Mouse (Mus musculus): Measurements from ENCODE around the gene Ell3. TPM values are rescaled to one million over a fixed set of nuclear protein-coding genes. Genes with fewer than 3 reads are reported as not detected.

Ell3 gene
- polyA plus RNA-seq, 1 experiment from 2014 or later, result 2.6 TPM

DNA sequence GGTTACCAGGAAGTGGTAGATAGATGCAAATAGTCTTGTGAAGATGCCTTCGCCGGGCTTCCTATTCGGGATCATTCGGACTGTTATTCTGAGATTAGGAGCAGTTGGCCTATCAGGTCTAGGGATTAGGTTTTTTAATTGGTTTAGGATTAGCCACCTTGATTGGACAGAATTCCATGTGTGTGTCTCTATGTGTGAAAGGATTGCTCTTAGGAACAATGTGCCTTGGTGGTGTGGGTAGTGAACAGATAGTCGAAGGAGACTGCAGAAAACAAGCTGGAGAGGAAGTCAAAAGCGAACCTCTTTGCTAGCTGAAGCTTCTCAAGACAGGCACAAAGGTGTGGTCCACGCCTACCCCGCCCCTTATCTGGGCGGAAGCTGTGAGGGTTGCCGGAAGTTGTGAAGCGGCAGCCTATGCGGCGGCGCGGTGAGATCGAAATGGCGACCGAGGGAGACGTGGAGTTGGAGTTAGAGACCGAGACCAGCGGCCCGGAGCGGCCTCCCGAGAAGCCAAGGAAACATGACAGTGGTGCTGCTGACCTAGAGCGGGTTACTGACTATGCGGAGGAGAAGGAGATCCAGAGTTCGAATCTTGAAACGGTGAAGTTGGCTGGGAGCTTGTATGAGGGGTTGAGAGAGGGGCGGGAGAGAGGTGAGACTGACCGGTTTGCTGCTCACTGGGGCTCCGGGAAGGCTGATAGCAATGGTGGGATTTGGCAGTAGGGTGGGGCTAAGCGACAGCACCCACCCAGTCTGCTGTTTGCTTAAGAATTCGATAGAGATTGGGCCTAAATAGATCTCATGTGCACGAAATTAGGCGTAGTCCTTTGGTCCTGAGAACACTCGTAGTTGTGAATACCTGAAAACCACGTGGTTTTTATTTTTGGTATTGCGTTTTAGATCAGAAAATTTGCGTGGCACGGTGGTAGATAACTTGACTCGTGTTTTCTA is 12.9 kb upstream of the Ell3 start, which contains the start of gene Serinc4:
Gene Serinc4, minus strand, starts transcription at position 90 of the 951 bp plus-strand sequence.
- no peaks in the 10 kb centered on the region for H3K27me3 ChIP-seq
- H3K4me3 ChIP-seq, result peak within 1 kb of the TSS; percentile 78
- peak within 1 kb of the TSS; percentile 75 for H3K4me2 ChIP-seq
- peak within 1 kb of the TSS; percentile 80 for H3K27ac ChIP-seq (replicated peaks)
- no peaks in the 10 kb centered on the region for H3K9me3 ChIP-seq
- H3K4me1 ChIP-seq (replicated peaks), result peaks cover 21% of the 10 kb centered on the region
- H3K9ac ChIP-seq, result peak within 1 kb of the TSS; percentile 90
- 5% methylated on average over 41 of the region's 41 CpGs for WGBS
- peaks cover 47% of the 10 kb centered on the region for H3K36me3 ChIP-seq
- ATAC-seq (ENCODE audit: low read depth), result peak; percentile 93

DNA sequence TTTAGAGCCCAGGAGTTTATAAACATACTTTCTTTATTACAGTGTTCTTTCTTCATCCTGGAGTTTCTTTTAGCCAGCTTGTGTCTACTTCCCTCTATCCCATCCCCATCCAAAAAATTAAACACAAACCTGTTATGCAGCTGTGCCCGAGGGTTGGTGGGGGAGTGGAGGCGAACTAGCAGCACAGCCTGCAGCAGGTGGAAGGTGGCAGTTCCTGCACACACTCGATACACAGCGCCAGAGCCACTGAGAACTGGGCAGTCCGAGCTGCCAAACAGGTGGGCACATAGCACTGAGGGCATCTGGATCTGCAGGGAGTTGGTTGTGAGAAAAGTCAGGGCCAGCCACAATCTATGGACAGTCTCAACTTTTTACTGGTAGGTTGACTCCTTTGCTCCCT is 11.5 kb upstream of the Ell3 start:
- no peak overlapping the region for H3K4me3 ChIP-seq
- no peak overlapping the region for H3K27ac ChIP-seq (replicated peaks)
- no peaks in the 10 kb centered on the region for H3K27me3 ChIP-seq
- no peak for ATAC-seq (ENCODE audit: low read depth)
- H3K9me3 ChIP-seq, result no peaks in the 10 kb centered on the region
- no peak overlapping the region for H3K9ac ChIP-seq
- peaks cover 47% of the 10 kb centered on the region for H3K36me3 ChIP-seq
- H3K4me1 ChIP-seq (replicated peaks), result peaks cover 31% of the 10 kb centered on the region
- WGBS, result 86% methylated on average over 5 of the region's 5 CpGs
- H3K4me2 ChIP-seq, result no peak overlapping the region

DNA sequence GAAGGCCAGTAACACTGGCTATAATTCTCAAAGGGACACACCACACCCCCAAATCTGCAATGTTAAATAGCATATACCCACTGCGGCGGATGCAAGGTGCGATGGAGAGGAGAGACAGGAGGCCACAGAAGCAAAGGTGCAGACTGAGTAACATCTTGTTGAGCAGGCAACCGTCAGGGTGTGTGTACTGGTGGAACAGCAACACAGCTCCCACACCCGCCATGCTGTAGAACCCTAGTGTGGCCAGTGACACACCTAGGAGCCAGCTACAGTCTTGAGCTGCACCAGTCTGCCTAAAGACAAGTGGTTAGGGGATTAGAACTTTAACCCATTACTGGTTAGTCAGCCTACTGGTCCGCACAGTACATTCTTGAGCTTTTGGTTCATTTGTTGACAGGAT is 9.8 kb upstream of the Ell3 start:
- no peak for ATAC-seq (ENCODE audit: low read depth)
- Histone ChIP-seq H3K27ac (replicated peaks) (no peak overlapping the region), H3K36me3 (peaks cover 31% of the 10 kb centered on the region), H3K4me3 (no peak overlapping the region), H3K9me3 (no peaks in the 10 kb centered on the region), H3K9ac (no peak overlapping the region), H3K4me1 (replicated peaks) (peaks cover 37% of the 10 kb centered on the region), H3K27me3 (no peaks in the 10 kb centered on the region), H3K4me2 (no peak overlapping the region)
- 92% methylated on average over 6 of the region's 6 CpGs for WGBS

DNA sequence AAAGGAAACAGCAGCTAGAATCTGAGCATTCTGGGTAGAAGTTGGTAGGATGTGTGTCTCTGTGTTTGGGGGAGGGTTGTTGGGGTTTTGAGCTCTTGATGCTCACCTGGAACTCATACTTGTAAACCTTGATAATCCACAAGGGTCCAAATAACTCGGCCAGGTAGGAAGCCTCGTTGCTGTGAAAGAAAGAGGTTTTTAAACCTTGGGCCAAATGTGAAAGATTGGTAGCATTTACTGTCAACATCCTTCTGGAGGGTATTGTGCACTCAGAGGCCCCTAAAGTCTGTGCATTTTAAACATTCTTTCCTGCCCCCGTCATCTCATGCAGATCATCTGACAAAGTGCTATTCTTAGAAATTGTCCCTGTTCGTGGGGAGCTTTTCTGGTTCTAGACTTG is 8.9 kb upstream of the Ell3 start, which contains the start of gene Hypk:
Gene Hypk, plus strand, starts transcription at position 301 of the 400 bp plus-strand sequence.
- Histone ChIP-seq H3K9me3 (no peaks in the 10 kb centered on the region), H3K4me2 (no peak within 1 kb of the TSS), H3K9ac (no peak within 1 kb of the TSS), H3K4me1 (replicated peaks) (peaks cover 38% of the 10 kb centered on the region), H3K4me3 (no peak within 1 kb of the TSS), H3K36me3 (peaks cover 24% of the 10 kb centered on the region), H3K27ac (replicated peaks) (no peak within 1 kb of the TSS), H3K27me3 (no peaks in the 10 kb centered on the region)
- ATAC-seq (ENCODE audit: low read depth), result no peak
- WGBS, result 91% methylated on average over 4 of the region's 4 CpGs

DNA sequence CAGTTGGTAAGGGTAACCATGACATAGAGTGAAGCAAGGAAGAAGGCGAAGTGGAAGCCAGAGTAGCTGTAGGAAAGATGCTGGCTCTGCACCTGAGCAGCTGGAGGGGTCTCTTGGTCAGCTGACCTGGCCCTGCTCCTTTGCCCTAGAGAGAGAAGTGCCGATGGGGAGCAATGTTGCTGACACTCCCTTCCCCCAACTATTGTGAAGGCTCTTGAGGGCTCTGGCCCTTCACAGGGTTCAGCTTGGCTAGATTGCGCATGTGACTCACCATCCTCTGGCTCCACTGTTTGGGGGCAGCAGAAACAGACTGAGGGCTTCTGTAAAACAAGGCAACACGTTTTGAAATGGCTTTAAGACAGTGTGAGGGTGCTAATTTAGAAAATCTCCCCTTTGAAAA is 8.3 kb upstream of the Ell3 start:
- 79% methylated on average over 4 of the region's 4 CpGs for WGBS

DNA sequence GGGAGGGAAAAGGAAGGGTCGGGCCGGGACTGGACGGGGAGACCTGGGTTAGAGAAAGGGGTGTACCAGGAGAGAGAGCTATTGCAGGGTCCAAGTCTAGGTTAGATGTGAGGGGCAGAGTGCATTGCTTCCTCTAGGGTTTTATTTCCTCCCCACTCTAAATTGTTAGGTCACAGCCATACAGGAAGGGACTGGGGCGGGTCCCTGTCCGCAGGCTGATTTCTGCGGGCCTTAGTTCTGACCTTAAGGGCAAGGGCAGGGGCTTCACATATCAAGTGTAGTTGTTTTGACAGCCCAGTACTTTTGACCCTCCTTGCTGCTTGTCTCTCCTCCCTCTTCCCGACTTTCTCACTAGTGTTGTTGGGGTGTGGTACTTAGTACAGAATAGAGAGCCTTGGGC is 6.0 kb upstream of the Ell3 start:
- Histone ChIP-seq H3K9ac (peak overlapping the region; percentile 94), H3K4me2 (peak overlapping the region; percentile 76), H3K4me3 (peak overlapping the region; percentile 97), H3K36me3 (peaks cover 24% of the 10 kb centered on the region), H3K4me1 (replicated peaks) (peaks cover 29% of the 10 kb centered on the region), H3K27ac (replicated peaks) (peak overlapping the region; percentile 98), H3K27me3 (no peaks in the 10 kb centered on the region), H3K9me3 (no peaks in the 10 kb centered on the region)
- peak; percentile 3; the same call in 1 of the 2 replicates for ATAC-seq (ENCODE audit: low read depth)
- WGBS, result under 1% methylated on average over 7 of the region's 7 CpGs

More for the DNA sequence above, 8.3 kb upstream of the Ell3 start:
- Histone ChIP-seq H3K4me3 (no peak overlapping the region), H3K27me3 (no peaks in the 10 kb centered on the region), H3K27ac (replicated peaks) (no peak overlapping the region), H3K36me3 (peaks cover 24% of the 10 kb centered on the region), H3K4me1 (replicated peaks) (peaks cover 35% of the 10 kb centered on the region), H3K9me3 (no peaks in the 10 kb centered on the region), H3K9ac (no peak overlapping the region), H3K4me2 (no peak overlapping the region)
- ATAC-seq (ENCODE audit: low read depth), result no peak

DNA sequence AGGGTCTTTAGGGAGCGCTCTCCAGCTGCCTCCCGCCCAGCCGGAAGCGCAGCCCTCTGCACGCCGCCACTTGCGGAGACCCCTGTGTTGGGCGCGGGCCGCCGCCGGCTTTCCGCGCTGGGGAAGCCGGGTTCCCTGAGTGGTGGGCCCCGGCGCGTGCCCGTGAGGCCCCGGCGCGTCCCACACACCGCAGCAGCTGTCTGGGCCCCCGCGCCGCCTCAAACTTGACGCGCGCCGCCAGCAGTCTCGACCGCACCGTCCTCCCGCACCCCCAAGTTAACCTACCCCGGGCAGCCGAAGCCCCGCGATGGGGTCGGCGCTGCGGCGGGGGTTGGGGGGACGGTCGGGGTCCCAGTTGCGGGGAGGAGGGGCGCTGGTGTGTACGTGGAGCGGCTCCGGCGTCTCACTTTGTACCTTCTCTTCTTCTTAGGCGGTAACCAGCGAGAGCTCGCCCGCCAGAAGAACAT is 5.5 kb upstream of the Ell3 start:
- Histone ChIP-seq H3K27me3 (no peaks in the 10 kb centered on the region), H3K4me2 (peak overlapping the region; percentile 76), H3K4me3 (peak overlapping the region; percentile 97), H3K9me3 (no peaks in the 10 kb centered on the region), H3K4me1 (replicated peaks) (peaks cover 29% of the 10 kb centered on the region), H3K27ac (replicated peaks) (peak overlapping the region; percentile 98), H3K9ac (peak overlapping the region; percentile 94), H3K36me3 (peaks cover 24% of the 10 kb centered on the region)
- WGBS, result under 1% methylated on average over 54 of the region's 54 CpGs
- ATAC-seq (ENCODE audit: low read depth), result peak; percentile 68

DNA sequence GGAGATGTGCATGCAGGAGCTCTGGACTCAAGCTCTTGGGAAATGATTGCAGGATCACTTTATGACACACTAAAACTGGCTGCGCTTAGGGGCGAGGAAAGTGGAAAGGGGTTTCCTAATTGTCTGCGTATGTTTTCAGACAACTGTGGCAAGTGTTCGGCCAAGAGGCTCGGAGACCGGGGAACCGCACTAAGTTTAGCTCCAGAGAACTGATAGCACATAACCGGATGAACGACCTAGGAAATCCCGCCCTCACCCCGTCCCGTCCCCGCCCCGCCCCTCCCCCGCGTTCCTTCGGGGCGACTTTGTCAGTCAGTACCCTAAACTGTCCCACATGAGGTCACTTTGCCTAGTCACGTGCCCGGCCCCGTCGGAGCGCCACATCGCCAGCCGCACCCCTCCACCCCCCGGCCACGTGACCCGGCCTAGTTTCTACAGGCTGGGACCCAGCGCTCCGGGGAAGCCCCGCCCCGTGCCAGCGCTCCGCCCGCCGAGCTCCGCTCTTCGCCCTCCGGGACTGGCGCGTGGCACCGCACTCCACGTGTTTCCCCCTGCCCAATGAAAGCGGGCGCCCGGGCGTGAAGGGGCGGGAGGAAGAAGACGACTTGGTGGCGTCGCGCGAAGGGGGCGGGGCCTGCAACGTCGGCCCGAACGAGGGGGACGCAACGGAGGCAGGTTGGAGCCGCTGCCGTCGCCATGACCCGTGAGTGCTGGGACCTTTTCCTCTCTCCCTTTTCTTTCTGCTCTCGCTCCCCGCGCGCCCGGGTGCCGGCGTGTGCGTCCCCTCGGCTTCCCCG is 4.9 kb upstream of the Ell3 start, which contains the start of gene Serf2:
Gene Serf2, plus strand, starts transcription at position 457 of the 797 bp plus-strand sequence.
- peak within 1 kb of the TSS; percentile 94 for H3K9ac ChIP-seq
- peaks cover 4% of the 10 kb centered on the region; the same call in 1 of the 2 replicates for H3K27me3 ChIP-seq
- H3K27ac ChIP-seq (replicated peaks), result peak within 1 kb of the TSS; percentile 98
- peak; percentile 98 for ATAC-seq (ENCODE audit: low read depth)
- under 1% methylated on average over 73 of the region's 74 CpGs for WGBS
- H3K4me2 ChIP-seq, result peak within 1 kb of the TSS; percentile 76
- no peaks in the 10 kb centered on the region for H3K9me3 ChIP-seq
- peak within 1 kb of the TSS; percentile 97 for H3K4me3 ChIP-seq
- H3K36me3 ChIP-seq, result peaks cover 23% of the 10 kb centered on the region
- H3K4me1 ChIP-seq (replicated peaks), result peaks cover 29% of the 10 kb centered on the region

DNA sequence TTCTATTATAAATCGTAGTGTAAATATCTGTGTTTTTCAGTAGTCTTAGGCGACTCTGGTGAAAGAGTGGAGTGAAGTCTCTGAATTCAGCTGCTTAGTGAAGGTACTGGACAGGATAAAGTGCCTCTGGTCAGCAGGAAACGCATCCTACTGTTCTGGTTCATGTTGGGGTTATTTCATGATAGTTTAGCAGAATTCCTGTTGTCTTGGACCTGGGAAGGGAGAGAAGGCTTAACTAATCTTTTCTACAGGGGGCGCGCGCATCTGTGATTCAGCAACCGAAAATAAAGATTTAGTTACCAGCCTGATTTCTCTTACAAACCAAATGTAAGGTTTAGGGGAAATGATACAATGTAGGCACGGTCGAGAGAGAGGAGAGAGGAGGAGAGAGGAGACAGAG is 4.1 kb upstream of the Ell3 start:
- Histone ChIP-seq H3K4me3 (peak overlapping the region; percentile 97), H3K27ac (replicated peaks) (peak overlapping the region; percentile 98), H3K4me2 (peak overlapping the region; percentile 76), H3K9ac (peak overlapping the region; percentile 67), H3K27me3 (peaks cover 6% of the 10 kb centered on the region), H3K36me3 (peaks cover 15% of the 10 kb centered on the region), H3K9me3 (no peaks in the 10 kb centered on the region), H3K4me1 (replicated peaks) (peaks cover 30% of the 10 kb centered on the region)
- no peak for ATAC-seq (ENCODE audit: low read depth)
- 19% methylated on average over 9 of the region's 9 CpGs for WGBS

DNA sequence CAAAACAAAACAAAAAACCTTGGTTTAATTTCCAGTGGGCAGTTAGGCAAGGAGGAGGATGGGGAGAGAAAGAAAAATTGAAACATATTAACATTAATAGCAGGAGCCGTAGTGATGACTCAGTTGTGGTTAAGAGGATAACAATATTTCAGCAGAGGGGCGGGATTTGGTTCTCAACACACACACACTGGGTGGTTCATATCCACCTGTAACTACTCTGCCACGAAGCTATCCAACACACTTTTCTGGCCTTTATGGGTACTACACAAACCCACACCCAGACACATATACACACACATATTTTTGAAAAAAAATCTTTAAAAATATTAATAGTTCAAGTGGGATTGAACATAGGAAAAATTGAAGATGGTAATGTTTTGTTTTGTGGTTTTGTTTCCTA is 2.9 kb upstream of the Ell3 start:
- H3K9me3 ChIP-seq, result no peaks in the 10 kb centered on the region
- H3K4me1 ChIP-seq (replicated peaks), result peaks cover 38% of the 10 kb centered on the region
- H3K27me3 ChIP-seq, result peaks cover 18% of the 10 kb centered on the region
- ATAC-seq (ENCODE audit: low read depth), result no peak
- WGBS, result 88% methylated on average over 3 of the region's 3 CpGs
- no peak overlapping the region for H3K27ac ChIP-seq (replicated peaks)
- no peak overlapping the region for H3K4me2 ChIP-seq
- H3K4me3 ChIP-seq, result no peak overlapping the region
- H3K36me3 ChIP-seq, result peaks cover 6% of the 10 kb centered on the region
- H3K9ac ChIP-seq, result no peak overlapping the region

DNA sequence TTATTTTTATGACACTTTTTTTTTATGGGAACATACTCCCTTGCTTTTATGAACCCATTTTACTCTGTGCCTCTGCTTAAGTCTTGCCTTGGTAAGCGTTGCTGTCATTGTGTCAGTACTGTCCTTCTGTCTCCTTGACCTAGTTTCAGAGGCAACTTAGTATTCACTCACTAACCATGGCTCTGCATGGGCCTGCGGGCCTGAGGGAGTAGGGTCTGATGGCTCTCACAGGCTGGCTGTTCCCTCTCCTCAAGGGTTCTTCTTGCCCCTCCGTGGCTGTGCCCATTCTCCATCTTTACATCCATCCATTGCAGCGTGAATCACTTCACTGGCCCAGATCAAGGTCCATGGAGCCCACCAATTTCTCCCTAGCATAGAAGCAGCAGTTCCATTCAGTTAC is 2.4 kb upstream of the Ell3 start:
- Histone ChIP-seq H3K4me3 (no peak overlapping the region), H3K4me2 (no peak overlapping the region), H3K9me3 (no peaks in the 10 kb centered on the region), H3K36me3 (peaks cover 4% of the 10 kb centered on the region), H3K9ac (no peak overlapping the region), H3K4me1 (replicated peaks) (peaks cover 41% of the 10 kb centered on the region), H3K27me3 (peaks cover 23% of the 10 kb centered on the region), H3K27ac (replicated peaks) (no peak overlapping the region)
- ATAC-seq (ENCODE audit: low read depth), result no peak
- WGBS, result 86% methylated on average over 4 of the region's 4 CpGs

DNA sequence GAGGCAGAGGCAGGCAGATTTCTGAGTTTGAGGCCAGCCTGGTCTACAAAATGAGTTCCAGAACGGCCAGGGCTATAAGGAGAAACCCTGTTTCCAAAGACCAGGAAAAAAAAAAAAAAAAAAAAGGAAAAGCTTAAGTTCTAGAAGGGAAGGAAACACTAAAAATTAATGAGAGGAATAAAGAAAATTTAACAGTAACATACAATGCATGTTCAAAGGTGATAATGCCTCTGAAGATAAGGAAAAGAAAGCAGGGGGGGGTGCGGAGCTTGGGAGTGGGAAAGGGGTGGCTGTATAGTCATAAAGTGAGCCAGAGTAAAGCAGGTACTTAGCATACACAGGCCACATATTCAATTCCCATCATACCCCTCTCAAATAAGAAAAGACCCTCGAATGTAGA is 1.0 kb upstream of the Ell3 start:
- Histone ChIP-seq H3K9ac (no peak overlapping the region), H3K4me2 (no peak overlapping the region), H3K9me3 (no peaks in the 10 kb centered on the region), H3K27ac (replicated peaks) (no peak overlapping the region), H3K27me3 (peaks cover 35% of the 10 kb centered on the region), H3K36me3 (0 out of 2 replicates have a peak, but pooled peaks cover 2% of the 10 kb centered on the region), H3K4me3 (no peak overlapping the region), H3K4me1 (replicated peaks) (peaks cover 28% of the 10 kb centered on the region)
- 88% methylated on average over 3 of the region's 3 CpGs for WGBS
- ATAC-seq (ENCODE audit: low read depth), result no peak
